Mouse (Mus musculus) heart, embryonic 14.5 days (tissue): ENCODE data around the gene Gjc1. TPM values are rescaled to one million over a fixed set of nuclear protein-coding genes. Genes with fewer than 3 reads are reported as not detected.

Experiments used
- ATAC-seq: fragments of 200-750 bp; cut with Nextera tagmentation; 2 replicates; pipeline ENCODE4 v1.8.0; 2017; ENCODE audit warnings: low read depth, moderate TSS enrichment; ENCODE audit not compliant: insufficient number of reproducible peaks, insufficient read depth, low FRiP score
- H3K27ac ChIP-seq, 2 experiments: fragments of 200-500 bp in 1 of 2; fragments of 300-500 bp in 1 of 2; sonication (generic) in 1 of 2; replicated peaks in 1 of 2; 2 replicates each; pipeline ENCODE4 v1.5.1; 2012 to 2014; ENCODE audit warnings: low read depth in 2 of 2, low read length in 2 of 2, control low read depth in 1 of 2, mild to moderate bottlenecking in 1 of 2, mixed read lengths in 1 of 2; ENCODE audit not compliant: control insufficient read depth in 1 of 2, insufficient read depth in 1 of 2
- H3K27me3 ChIP-seq: fragments of 300-500 bp; sonication (generic); 2 replicates; pipeline ENCODE4 v1.6.1; 2014; ENCODE audit warnings: mild to moderate bottlenecking, low read length, control low read depth; ENCODE audit not compliant: control insufficient read depth, insufficient read depth
- H3K36me3 ChIP-seq: fragments of 300-500 bp; sonication (generic); 2 replicates; pipeline ENCODE4 v1.6.1; 2014; ENCODE audit warnings: mild to moderate bottlenecking, control low read depth, low read length, mixed read lengths; ENCODE audit not compliant: control insufficient read depth, insufficient read depth
- H3K4me1 ChIP-seq, 2 experiments: fragments of 200-500 bp in 1 of 2; fragments of 300-500 bp in 1 of 2; sonication (generic) in 1 of 2; 2 replicates each; pipeline ENCODE4 v1.6.1; 2012 to 2014; ENCODE audit warnings: low read length in 2 of 2, control low read depth in 1 of 2, mixed read lengths in 1 of 2; ENCODE audit not compliant: control insufficient read depth in 2 of 2, insufficient read depth in 2 of 2
- H3K4me2 ChIP-seq: fragments of 300-500 bp; sonication (generic); 2 replicates; pipeline ENCODE4 v1.6.1; 2014; ENCODE audit warnings: mild to moderate bottlenecking, low read length
- H3K4me3 ChIP-seq, 2 experiments: fragments of 200-500 bp in 1 of 2; fragments of 300-500 bp in 1 of 2; sonication (generic) in 1 of 2; 2 replicates each; pipeline ENCODE4 v1.5.1; 2012 to 2014; ENCODE audit warnings: low read length in 2 of 2, mild to moderate bottlenecking in 2 of 2, control low read depth in 1 of 2, low read depth in 1 of 2, moderate library complexity in 1 of 2; ENCODE audit not compliant: control insufficient read depth in 1 of 2, insufficient read depth in 1 of 2
- H3K9ac ChIP-seq: fragments of 300-500 bp; sonication (generic); 2 replicates; pipeline ENCODE4 v1.6.1; 2014; ENCODE audit warnings: mild to moderate bottlenecking, low read length
- H3K9me3 ChIP-seq: fragments of 300-500 bp; sonication (generic); 2 replicates; pipeline ENCODE4 v1.6.1; 2016; ENCODE audit warnings: low read length, control low read depth; ENCODE audit not compliant: control insufficient read depth
- WGBS: fragments of 180-500 bp; shearing (Covaris S2); extraction: QIAGEN DNeasy Blood & Tissue Kit; methylation state at CpG from one replicate; pipeline ENCODE4 v1.1.7; 2014; 5-methylcytosine and 5-hydroxymethylcytosine counted together
- polyA plus RNA-seq: library from polyadenylated mRNA; unstranded; fragments of >200 nt; fragmentation: Nextera tagmentation; extraction: Ambion mirVana; gene quantifications from 2 replicates; pipeline ENCODE4 v1.2.1, GENCODE M21; 2014

Gjc1 gene
- polyA plus RNA-seq, 1 experiment from 2014 or later, result 53.8 TPM

DNA sequence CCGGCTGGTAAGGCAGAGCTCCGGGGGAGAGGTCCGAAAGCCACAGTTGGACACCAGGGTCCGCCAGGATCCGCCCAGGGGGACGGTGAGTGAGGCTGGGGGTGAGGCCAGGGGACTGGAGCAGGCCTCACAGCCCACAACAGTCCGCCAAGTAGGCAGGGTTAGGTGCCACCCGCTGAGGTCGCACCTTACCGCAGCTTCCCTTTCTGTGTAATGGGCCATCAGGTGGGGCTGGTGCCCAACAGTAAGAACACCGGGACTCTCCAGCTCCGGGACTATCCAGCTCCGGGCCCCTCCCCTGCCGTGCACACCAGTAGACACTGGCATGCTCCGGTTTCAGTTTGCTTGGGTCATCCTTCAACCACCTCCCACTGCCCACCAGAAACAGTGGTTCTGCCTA lies 57.3 kb downstream of the Gjc1 start:
- H3K4me1 ChIP-seq, result peaks cover 27 to 32% of the 10 kb centered on the region in 2 experiments
- H3K4me3 ChIP-seq, result peak overlapping the region; percentile 58 to 78
- peaks cover 6% of the 10 kb centered on the region; the same call in 1 of the 2 replicates for H3K27me3 ChIP-seq
- 15% methylated on average over 15 of the region's 15 CpGs for WGBS
- H3K27ac ChIP-seq, result no peak overlapping the region
- H3K4me2 ChIP-seq, result peak overlapping the region; percentile 99
- ATAC-seq, result no peak; the same call in 1 of the 2 replicates
- peak overlapping the region; percentile 85 for H3K9ac ChIP-seq
- no peaks in the 10 kb centered on the region for H3K36me3 ChIP-seq
- H3K9me3 ChIP-seq, result no peaks in the 10 kb centered on the region

DNA sequence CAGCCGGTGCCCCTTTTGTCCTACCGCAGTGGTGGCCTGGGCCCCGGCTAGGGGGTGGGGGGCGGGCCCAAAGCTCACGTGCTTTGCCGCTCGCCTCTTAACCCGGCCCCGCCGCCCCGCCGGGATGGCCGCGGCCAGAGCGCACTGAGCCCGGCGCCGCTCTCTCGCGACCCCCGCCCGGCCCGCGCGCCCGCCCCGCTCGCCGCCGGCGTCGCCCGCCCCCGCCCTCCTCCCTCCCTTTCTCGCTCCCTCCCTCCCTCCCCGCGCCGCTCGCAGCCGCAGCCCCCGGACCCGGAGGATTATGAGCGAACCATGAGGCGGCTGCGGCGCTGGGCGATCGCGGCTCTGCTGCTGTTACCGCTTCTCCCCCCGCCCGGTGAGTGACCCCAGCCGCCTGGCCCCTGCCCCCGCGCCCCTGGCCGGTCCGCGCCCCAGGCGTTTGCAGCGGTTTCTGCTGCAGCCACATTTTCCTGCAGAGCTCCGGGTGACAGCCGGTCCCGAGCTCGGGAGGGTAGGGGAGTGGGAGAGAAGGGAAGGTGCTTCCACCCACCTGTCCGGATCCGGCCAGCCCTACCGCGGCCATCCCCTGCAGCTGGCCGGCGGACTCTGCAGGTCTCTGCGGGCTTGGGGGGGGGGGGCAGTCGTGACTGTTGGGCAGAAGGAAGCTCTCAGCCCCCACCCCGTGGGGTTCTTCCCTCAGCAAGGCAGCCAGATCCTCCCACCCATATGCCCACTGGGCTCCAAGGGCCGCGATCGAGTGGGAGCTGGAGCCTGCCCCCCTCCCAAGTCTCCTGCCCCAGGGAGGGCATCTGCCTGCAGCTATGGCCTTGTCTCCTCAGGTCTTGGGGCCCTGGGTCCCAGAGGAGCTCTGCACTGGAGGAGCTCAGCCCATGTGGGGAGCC lies 57.9 kb downstream of the Gjc1 start, which contains the start of gene Adam11:
Gene Adam11, plus strand, starts transcription at position 131 of the 902 bp plus-strand sequence.
- Histone ChIP-seq H3K4me1 (peaks cover 27 to 32% of the 10 kb centered on the region in 2 experiments), H3K36me3 (no peaks in the 10 kb centered on the region), H3K27me3 (peaks cover 6% of the 10 kb centered on the region; the same call in 1 of the 2 replicates), H3K4me2 (peak within 1 kb of the TSS; percentile 99), H3K9ac (peak within 1 kb of the TSS; percentile 85), H3K9me3 (no peaks in the 10 kb centered on the region), H3K4me3 (peak within 1 kb of the TSS; percentile 58 to 78), H3K27ac (peak within 1 kb of the TSS; percentile 1 to 18; a peak in 2 of 4 replicates)
- WGBS, result under 1% methylated on average over 55 of the region's 76 CpGs
- ATAC-seq, result 0 out of 2 replicates have a peak, but pooled peaks have one; percentile 8

DNA sequence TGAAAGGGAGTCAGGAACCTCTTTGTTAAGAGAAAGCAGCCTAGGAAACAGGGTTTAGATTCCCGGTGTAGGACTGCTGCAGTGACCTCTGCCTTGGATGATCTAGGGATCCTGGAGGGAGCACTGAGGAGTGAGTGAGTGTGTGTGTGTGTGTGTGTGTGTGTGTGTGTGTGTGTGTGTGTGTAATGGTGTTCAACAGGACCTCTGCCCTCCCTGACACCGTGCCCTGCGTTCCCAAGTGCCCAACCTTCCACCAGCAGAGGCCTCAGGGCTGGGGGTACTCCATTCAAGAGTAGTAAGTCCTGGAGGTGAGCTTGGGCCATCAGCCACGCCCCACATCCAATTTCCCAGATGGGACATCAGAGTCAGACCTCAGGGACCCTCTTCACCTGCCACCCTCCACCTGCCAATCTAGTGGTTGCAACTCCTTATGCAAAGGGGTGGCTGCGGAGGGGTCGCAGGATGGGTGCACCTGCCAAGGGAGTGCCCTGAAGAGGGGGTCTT lies 58.6 kb downstream of the Gjc1 start:
- no peak for ATAC-seq
- WGBS, result 28% methylated on average over 6 of the region's 6 CpGs
- H3K27ac ChIP-seq, result 0 out of 4 replicates have a peak overlapping the region, but pooled peaks of 1 of the 2 experiments have one; percentile 1
- peaks cover 27 to 32% of the 10 kb centered on the region in 2 experiments for H3K4me1 ChIP-seq
- H3K27me3 ChIP-seq, result peaks cover 6% of the 10 kb centered on the region; the same call in 1 of the 2 replicates
- H3K4me3 ChIP-seq, result peak overlapping the region; percentile 58 to 78
- peak overlapping the region; percentile 99 for H3K4me2 ChIP-seq
- H3K9ac ChIP-seq, result peak overlapping the region; percentile 85
- H3K9me3 ChIP-seq, result no peaks in the 10 kb centered on the region
- no peaks in the 10 kb centered on the region for H3K36me3 ChIP-seq

DNA sequence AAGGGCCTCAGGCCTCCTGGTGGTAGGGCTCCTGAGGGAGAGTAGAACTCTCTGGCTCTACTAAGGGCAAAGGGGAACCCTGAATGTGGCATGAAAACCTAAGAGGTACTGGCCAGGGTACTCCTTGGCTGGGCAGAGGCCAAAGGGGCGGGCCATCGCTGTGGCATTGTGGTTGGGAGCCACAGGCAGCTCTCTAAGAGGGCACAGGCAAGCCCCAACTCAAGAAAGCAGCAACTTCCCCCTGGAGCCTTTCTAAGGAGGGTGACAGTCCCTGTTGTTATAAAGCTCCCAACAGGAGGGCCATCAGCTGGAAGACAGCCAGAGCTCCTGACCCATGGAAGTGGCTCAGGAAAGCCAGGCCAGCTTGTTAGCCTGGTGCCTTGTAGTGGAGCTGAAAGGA lies 60.5 kb downstream of the Gjc1 start:
- WGBS, result 87% methylated on average over 2 of the region's 2 CpGs
- peaks cover 37 to 39% of the 10 kb centered on the region in 2 experiments for H3K4me1 ChIP-seq
- H3K27me3 ChIP-seq, result peaks cover 6% of the 10 kb centered on the region; the same call in 1 of the 2 replicates

DNA sequence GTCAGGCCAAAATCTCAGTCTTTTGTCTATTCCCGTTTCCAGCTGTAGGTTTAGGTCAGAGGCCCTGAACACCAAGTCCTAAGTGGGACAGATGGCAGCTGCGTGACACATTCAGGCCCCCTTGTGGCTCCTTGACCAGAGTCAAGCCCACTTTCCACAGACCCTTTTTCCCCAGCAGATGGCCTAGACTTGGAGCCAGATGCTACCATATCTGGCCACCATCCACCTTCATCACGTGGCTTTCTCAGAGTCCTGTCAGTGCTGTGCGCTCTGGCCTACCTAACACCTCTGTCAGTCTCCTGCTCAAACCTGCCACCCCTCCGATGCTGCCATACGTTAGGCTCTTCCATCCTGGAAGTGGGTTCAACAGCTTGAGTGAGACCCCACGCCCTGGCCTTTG lies 64.1 kb downstream of the Gjc1 start:
- H3K9me3 ChIP-seq, result no peaks in the 10 kb centered on the region
- no peak overlapping the region for H3K9ac ChIP-seq
- H3K27me3 ChIP-seq, result peaks cover 4% of the 10 kb centered on the region; the same call in 1 of the 2 replicates
- H3K4me1 ChIP-seq, result peaks cover 26 to 30% of the 10 kb centered on the region in 2 experiments
- H3K27ac ChIP-seq, result no peak overlapping the region
- ATAC-seq, result no peak
- WGBS, result 78% methylated on average over 7 of the region's 7 CpGs
- H3K4me3 ChIP-seq, result no peak overlapping the region
- no peak overlapping the region for H3K4me2 ChIP-seq
- no peaks in the 10 kb centered on the region for H3K36me3 ChIP-seq

More for the DNA sequence above, 60.5 kb downstream of the Gjc1 start:
- no peak for ATAC-seq
- Histone ChIP-seq H3K4me2 (no peak overlapping the region), H3K27ac (no peak overlapping the region), H3K36me3 (no peaks in the 10 kb centered on the region), H3K9me3 (no peaks in the 10 kb centered on the region), H3K9ac (no peak overlapping the region), H3K4me3 (no peak overlapping the region)

GRCm38 (mm10) chr11:102754416-102754815 lies 65.1 kb downstream of the Gjc1 start:
- H3K4me1 ChIP-seq, result peaks cover 17 to 21% of the 10 kb centered on the region in 2 experiments
- H3K27me3 ChIP-seq, result peaks cover 4% of the 10 kb centered on the region; the same call in 1 of the 2 replicates
- no peak for ATAC-seq
- no peak overlapping the region for H3K4me3 ChIP-seq
- H3K9ac ChIP-seq, result 0 out of 2 replicates have a peak overlapping the region, but pooled peaks have one; percentile 22
- H3K36me3 ChIP-seq, result no peaks in the 10 kb centered on the region
- no peaks in the 10 kb centered on the region for H3K9me3 ChIP-seq
- H3K27ac ChIP-seq, result no peak overlapping the region
- 40% methylated on average over 4 of the region's 4 CpGs for whole genome bisulfite sequencing
- peak overlapping the region; percentile 35 for H3K4me2 ChIP-seq

- Histone ChIP-seq H3K9ac (no peak overlapping the region), H3K4me1 (peaks cover 13 to 16% of the 10 kb centered on the region in 2 experiments), H3K9me3 (no peaks in the 10 kb centered on the region), H3K27ac (no peak overlapping the region), H3K36me3 (no peaks in the 10 kb centered on the region), H3K4me2 (peak overlapping the region; percentile 35), H3K27me3 (0 out of 2 replicates have a peak, but pooled peaks cover 4% of the 10 kb centered on the region), H3K4me3 (no peak overlapping the region)
- 49% methylated on average over 18 of the region's 18 CpGs for WGBS
- peak; percentile 29; the same call in 1 of the 2 replicates for ATAC-seq
Measured at GRCm38 (mm10) chr11:102753591-102754324, 65.7 kb downstream of the Gjc1 start.
